Comparison of ENCODE assay signal across 8 mouse cellular contexts in genomic region chr8:70609368-70609848, GRCm38 (mm10). TPM values are rescaled to one million over a fixed set of nuclear protein-coding genes. Genes with fewer than 3 reads are reported as not detected.
A peak's percentile ranks its signal among the peaks of the same experiment; 100 is the strongest.
DNase-seq lines count a peak whose midpoint lies in the region; ATAC-seq and TF ChIP-seq lines count a peak whose summit lies in the region.

No protein-coding gene starts in this region.

- H3K9me3 ChIP-seq in intestine, embryonic 14.5 days (ENCODE audit: control insufficient read depth, low read length), result no peaks in the 10 kb centered on the region
- no peaks in the 10 kb centered on the region for H3K9me3 ChIP-seq in limb, embryonic 15.5 days
- H3K9me3 ChIP-seq in midbrain, embryonic 15.5 days, result no peaks in the 10 kb centered on the region

- no peaks in the 10 kb centered on the region for H3K27me3 ChIP-seq in intestine, embryonic 14.5 days (replicated peaks; ENCODE audit: control insufficient read depth, insufficient read depth, low read length)
- H3K27me3 ChIP-seq in limb, embryonic 15.5 days, result no peaks in the 10 kb centered on the region
- no peaks in the 10 kb centered on the region for H3K27me3 ChIP-seq in midbrain, embryonic 15.5 days (replicated peaks)

- WGBS in intestine, embryonic 14.5 days, result 2% methylated on average over 35 of the region's 39 CpGs
- WGBS in limb, embryonic 15.5 days, result under 1% methylated on average over 38 of the region's 39 CpGs
- WGBS in midbrain, embryonic 15.5 days, result 1% methylated on average over 39 of the region's 39 CpGs

- peak; percentile 67 for ATAC-seq in intestine, embryonic 14.5 days (replicated peaks; ENCODE audit: low FRiP score, low TSS enrichment, low read depth)
- peak; percentile 76 for ATAC-seq in limb, embryonic 15.5 days (ENCODE audit: insufficient number of reproducible peaks, low FRiP score, low TSS enrichment, low read depth)
- peak; percentile 29 for ATAC-seq in midbrain, embryonic 15.5 days (replicated peaks)

- peaks cover 6% of the 10 kb centered on the region for H3K4me1 ChIP-seq in cortical plate, adult 2 months (ENCODE audit: control insufficient read depth, insufficient read depth, low read length)
- H3K4me1 ChIP-seq in intestine, embryonic 14.5 days (replicated peaks; ENCODE audit: control insufficient read depth, insufficient read depth, low read length), result peaks cover 36% of the 10 kb centered on the region
- H3K4me1 ChIP-seq in limb, embryonic 15.5 days, result peaks cover 59% of the 10 kb centered on the region
- H3K4me1 ChIP-seq in midbrain, embryonic 15.5 days, result peaks cover 66% of the 10 kb centered on the region

- H3K9ac ChIP-seq in intestine, embryonic 14.5 days (ENCODE audit: low read length), result peak overlapping the region; percentile 84
- peak overlapping the region; percentile 58 for H3K9ac ChIP-seq in limb, embryonic 15.5 days
- 0 out of 2 replicates have a peak overlapping the region, but pooled peaks have one; percentile 27 for H3K9ac ChIP-seq in midbrain, embryonic 15.5 days

- peak overlapping the region; percentile 21 for H3K4me3 ChIP-seq in cortical plate, adult 2 months (ENCODE audit: insufficient read depth, low read length)
- H3K4me3 ChIP-seq in intestine, embryonic 14.5 days (ENCODE audit: low read depth, low read length), result peak overlapping the region; percentile 48
- H3K4me3 ChIP-seq in limb, embryonic 15.5 days, result peak overlapping the region; percentile 77
- peak overlapping the region; percentile 76 for H3K4me3 ChIP-seq in midbrain, embryonic 15.5 days

- H3K27ac ChIP-seq in cortical plate, adult 2 months (ENCODE audit: insufficient read depth, low read length), result peak overlapping the region; percentile 91
- peak overlapping the region; percentile 100 for H3K27ac ChIP-seq in intestine, embryonic 14.5 days (ENCODE audit: low read depth)
- peak overlapping the region; percentile 99 for H3K27ac ChIP-seq in limb, embryonic 15.5 days
- peak overlapping the region; percentile 79 for H3K27ac ChIP-seq in midbrain, embryonic 15.5 days

- DNase-seq in layer of hippocampus, adult 11-12 months (ENCODE audit: low spot score), result peak; percentile 82
- DNase-seq in layer of hippocampus, adult 8-10 months (ENCODE audit: low spot score in 2 of 2), result no peak
- peak; percentile 90 to 91 for DNase-seq in gastrocnemius, postnatal 4 days (ENCODE audit: low spot score in 2 of 2)
- DNase-seq in intestine, embryonic 14.5 days (ENCODE audit: low spot score), result peak; percentile 91
- peak; percentile 82 to 86 for DNase-seq in spleen, postnatal 36 days (ENCODE audit: low spot score in 2 of 2)

- peak; percentile 24; the same call in 1 of the 2 replicates for TF ChIP-seq POLR2A in cortical plate, adult 2 months (IDR thresholded peaks at IDR 0.05; ENCODE audit: extremely low read depth, insufficient read depth, low read length)

- H3K36me3 ChIP-seq in intestine, embryonic 14.5 days (ENCODE audit: control insufficient read depth, insufficient read depth, low read length), result no peaks in the 10 kb centered on the region
- H3K36me3 ChIP-seq in limb, embryonic 15.5 days, result 0 out of 2 replicates have a peak, but pooled peaks cover 4% of the 10 kb centered on the region
- H3K36me3 ChIP-seq in midbrain, embryonic 15.5 days (replicated peaks), result no peaks in the 10 kb centered on the region

- H3K4me2 ChIP-seq in intestine, embryonic 14.5 days (ENCODE audit: low read length), result peak overlapping the region; percentile 98
- H3K4me2 ChIP-seq in limb, embryonic 15.5 days, result peak overlapping the region; percentile 95
- peak overlapping the region; percentile 86 for H3K4me2 ChIP-seq in midbrain, embryonic 15.5 days

- no peak for TF ChIP-seq CTCF in cortical plate, adult 2 months (IDR thresholded peaks at IDR 0.05; ENCODE audit: extremely low read depth, insufficient read depth, low read length)

RNA-seq across cellular contexts. Expression of gene Ssbp4, which starts 0.7 kb away (rescaled TPM):
- 100 to 1,000 TPM; 196 to 262 (median 224) TPM for total RNA-seq in layer of hippocampus, adult 8-10 months (2022)
- polyA plus RNA-seq in cortical plate, adult 2 months (2012; rRNA removed), result 241 and 249 TPM in 2 replicates
- 10 to 100 TPM; 49.6 to 60.7 TPM for total RNA-seq in gastrocnemius, postnatal 4 days (2021)
- polyA plus RNA-seq in intestine, embryonic 14.5 days (2014; fragmentation: Nextera tagmentation; extraction: Ambion mirVana), result 124 and 125 TPM in 2 replicates
- 119 and 120 TPM in 2 replicates for polyA plus RNA-seq in limb, embryonic 15.5 days (2015; fragmentation: Nextera tagmentation; extraction: Ambion mirVana)
- polyA plus RNA-seq in midbrain, embryonic 15.5 days (2015; fragmentation: Nextera tagmentation; extraction: Ambion mirVana), result 175 and 189 TPM in 2 replicates

RNA-seq across cellular contexts. Expression of gene Lrrc25, which starts 6.5 kb away (rescaled TPM):
- total RNA-seq in layer of hippocampus, adult 8-10 months (2022), result 1 to 10 TPM in 2 of 4 experiments, under 1 TPM in 2; 0.24 to 1.6 (median 1.1) TPM
- polyA plus RNA-seq in cortical plate, adult 2 months (2012; rRNA removed), result 1.0 and 1.4 TPM in 2 replicates
- total RNA-seq in gastrocnemius, postnatal 4 days (2021), result 1 to 10 TPM; 2.5 to 3.2 TPM
- 1.2 and 2.0 TPM in 2 replicates for polyA plus RNA-seq in intestine, embryonic 14.5 days (2014; fragmentation: Nextera tagmentation; extraction: Ambion mirVana)
- 3.2 and 3.3 TPM in 2 replicates for polyA plus RNA-seq in limb, embryonic 15.5 days (2015; fragmentation: Nextera tagmentation; extraction: Ambion mirVana)
- polyA plus RNA-seq in midbrain, embryonic 15.5 days (2015; fragmentation: Nextera tagmentation; extraction: Ambion mirVana), result 1.2 and 1.6 TPM in 2 replicates

RNA-seq across cellular contexts. Expression of gene Isyna1, which starts 15.2 kb away (rescaled TPM):
- total RNA-seq in layer of hippocampus, adult 8-10 months (2022), result 10 to 100 TPM; 42.8 to 55.9 (median 51.8) TPM
- polyA plus RNA-seq in cortical plate, adult 2 months (2012; rRNA removed), result 71.1 and 77.2 TPM in 2 replicates
- 10 to 100 TPM; 22.8 to 31.3 TPM for total RNA-seq in gastrocnemius, postnatal 4 days (2021)
- 86.8 and 106 TPM in 2 replicates for polyA plus RNA-seq in intestine, embryonic 14.5 days (2014; fragmentation: Nextera tagmentation; extraction: Ambion mirVana)
- 111 and 123 TPM in 2 replicates for polyA plus RNA-seq in limb, embryonic 15.5 days (2015; fragmentation: Nextera tagmentation; extraction: Ambion mirVana)
- 175 and 176 TPM in 2 replicates for polyA plus RNA-seq in midbrain, embryonic 15.5 days (2015; fragmentation: Nextera tagmentation; extraction: Ambion mirVana)

RNA-seq across cellular contexts. Expression of gene Gdf15, which starts 22.8 kb away (rescaled TPM):
- total RNA-seq in layer of hippocampus, adult 8-10 months (2022), result not detected
- 0.09 and 0.19 TPM in 2 replicates for polyA plus RNA-seq in cortical plate, adult 2 months (2012; rRNA removed)
- under 1 TPM; 0.32 to 0.39 TPM for total RNA-seq in gastrocnemius, postnatal 4 days (2021)
- polyA plus RNA-seq in intestine, embryonic 14.5 days (2014; fragmentation: Nextera tagmentation; extraction: Ambion mirVana), result 0.55 and 1.1 TPM in 2 replicates
- 0.16 and 0.24 TPM in 2 replicates for polyA plus RNA-seq in limb, embryonic 15.5 days (2015; fragmentation: Nextera tagmentation; extraction: Ambion mirVana)
- polyA plus RNA-seq in midbrain, embryonic 15.5 days (2015; fragmentation: Nextera tagmentation; extraction: Ambion mirVana), result 0.13 and 0.19 TPM in 2 replicates

RNA-seq across cellular contexts. Expression of gene Pgpep1, which starts 50.8 kb away (rescaled TPM):
- total RNA-seq in layer of hippocampus, adult 8-10 months (2022), result 10 to 100 TPM; 19.8 to 34.7 (median 23.3) TPM
- 18.1 and 19.7 TPM in 2 replicates for polyA plus RNA-seq in cortical plate, adult 2 months (2012; rRNA removed)
- total RNA-seq in gastrocnemius, postnatal 4 days (2021), result 10 to 100 TPM; 41.4 to 47.0 TPM
- 65.5 and 65.9 TPM in 2 replicates for polyA plus RNA-seq in intestine, embryonic 14.5 days (2014; fragmentation: Nextera tagmentation; extraction: Ambion mirVana)
- 57.5 and 60.7 TPM in 2 replicates for polyA plus RNA-seq in limb, embryonic 15.5 days (2015; fragmentation: Nextera tagmentation; extraction: Ambion mirVana)
- 70.1 and 74.5 TPM in 2 replicates for polyA plus RNA-seq in midbrain, embryonic 15.5 days (2015; fragmentation: Nextera tagmentation; extraction: Ambion mirVana)

Comparison
In these comparisons a context has a peak if more than half of its experiments do, and no peak if none do; other contexts are left out.
1. DNase-seq: peak in layer of hippocampus, adult 11-12 months (single experiment), gastrocnemius, postnatal 4 days (2 of 2), intestine, embryonic 14.5 days (single experiment) and spleen, postnatal 36 days (2 of 2); none in layer of hippocampus, adult 8-10 months (0 of 2).
2. H3K4me3 ChIP-seq: peak in every context shown above with its lines; median percentile 77 in limb, embryonic 15.5 days; 76 in midbrain, embryonic 15.5 days; 48 in intestine, embryonic 14.5 days; 21 in cortical plate, adult 2 months.
3. H3K9ac ChIP-seq: peak in every context shown above with its lines; median percentile 84 in intestine, embryonic 14.5 days; 58 in limb, embryonic 15.5 days; 27 in midbrain, embryonic 15.5 days.
4. Peak in every context shown above with its lines, with median percentiles within 50 percentile points of each other: H3K27ac ChIP-seq, ATAC-seq and H3K4me2 ChIP-seq.